Mouse (Mus musculus) MEL (cell line): ENCODE data around the gene Fbxo17. TPM values are rescaled to one million over a fixed set of nuclear protein-coding genes. Genes with fewer than 3 reads are reported as not detected.

ENCODE experiments used
- DNase-seq: peaks from one replicate; pipeline ENCODE4 v3.0.0; 2011; ENCODE audit warnings: low read depth, low spot score
- H3K27ac ChIP-seq: 2 replicates; pipeline ENCODE4 v1.5.1; 2012; ENCODE audit warnings: low read depth, mild to moderate bottlenecking, control low read depth, low read length, moderate library complexity; ENCODE audit not compliant: control insufficient read depth
- H3K27me3 ChIP-seq, 2 experiments: fragments of 150-350 bp in 1 of 2; sonication (generic) in 1 of 2; 2 replicates each; pipeline ENCODE4 v1.6.1; 2012; ENCODE audit warnings: low read length in 2 of 2, mild to moderate bottlenecking in 2 of 2, improper control_type of control experiment in 1 of 2, moderate library complexity in 1 of 2; ENCODE audit not compliant: insufficient read depth in 2 of 2, control insufficient read depth in 1 of 2
- H3K36me3 ChIP-seq, 2 experiments: 2 replicates each; pipeline ENCODE4 v1.6.1; 2012 to 2014; ENCODE audit warnings: low read length in 2 of 2, improper control_type of control experiment in 1 of 2, inconsistent platforms in 1 of 2, mild to moderate bottlenecking in 1 of 2; ENCODE audit not compliant: insufficient read depth in 2 of 2, control insufficient read depth in 1 of 2
- H3K4me1 ChIP-seq, 2 experiments: fragments of 150-350 bp in 1 of 2; sonication (generic) in 1 of 2; 2 replicates each; pipeline ENCODE4 v1.6.1; 2012; ENCODE audit warnings: low read length in 2 of 2, improper control_type of control experiment in 1 of 2, mild to moderate bottlenecking in 1 of 2; ENCODE audit not compliant: insufficient read depth in 2 of 2, control insufficient read depth in 1 of 2
- H3K4me3 ChIP-seq, 2 experiments: fragments of 150-350 bp in 1 of 2; sonication (generic) in 1 of 2; 2 replicates each; pipeline ENCODE4 v1.5.1; 2012; ENCODE audit warnings: low read depth in 2 of 2, low read length in 2 of 2, mild to moderate bottlenecking in 2 of 2, moderate library complexity in 2 of 2, control low read depth in 1 of 2, improper control_type of control experiment in 1 of 2; ENCODE audit not compliant: control insufficient read depth in 1 of 2, insufficient read depth in 1 of 2
- H3K79me2 ChIP-seq: 2 replicates; pipeline ENCODE4 v1.6.1; 2012; ENCODE audit warnings: mild to moderate bottlenecking, low read length, moderate library complexity; ENCODE audit not compliant: control insufficient read depth, poor library complexity, insufficient read depth
- H3K9ac ChIP-seq: 2 replicates; pipeline ENCODE4 v1.6.1; 2012; ENCODE audit warnings: low read depth, mild to moderate bottlenecking, control low read depth, low read length, moderate library complexity; ENCODE audit not compliant: control insufficient read depth, poor library complexity, severe bottlenecking
- H3K9me3 ChIP-seq: fragments of 150-350 bp; sonication (generic); replicated peaks from 2 replicates; pipeline ENCODE4 v1.6.1; 2012; ENCODE audit warnings: mild to moderate bottlenecking, low read length, improper control_type of control experiment, moderate library complexity; ENCODE audit not compliant: insufficient read depth
- CHD1 ChIP-seq: IDR thresholded peaks from 2 replicates; pipeline ENCODE4 v1.6.1; 2012; ENCODE audit warnings: low read depth, mild to moderate bottlenecking, inconsistent platforms, low read length, improper control_type of control experiment
- CTCF ChIP-seq, 3 experiments: IDR thresholded peaks in 2 of 3; conservative IDR thresholded peaks in 1 of 3; 2 replicates each; pipeline ENCODE4 v1.5.1; 2011 to 2012; ENCODE audit warnings: low read length in 3 of 3, low read depth in 2 of 3, mild to moderate bottlenecking in 2 of 3, improper control_type of control experiment in 1 of 3, inconsistent platforms in 1 of 3, mixed read lengths in 1 of 3, moderate library complexity in 1 of 3; ENCODE audit not compliant: control insufficient read depth in 1 of 3, insufficient read depth in 1 of 3, poor library complexity in 1 of 3, severe bottlenecking in 1 of 3
- JUND ChIP-seq: IDR thresholded peaks from 2 replicates; pipeline ENCODE4 v1.6.1; 2011; ENCODE audit warnings: low read depth, mild to moderate bottlenecking, improper control_type of control experiment, low read length
- KAT2A ChIP-seq: conservative IDR thresholded peaks from 2 replicates; pipeline ENCODE4 v1.6.1; 2012; ENCODE audit warnings: low read depth, low read length, improper control_type of control experiment, inconsistent platforms
- MAX ChIP-seq: IDR thresholded peaks from 2 replicates; pipeline ENCODE4 v1.6.1; 2011; ENCODE audit warnings: low read length, improper control_type of control experiment
- MAZ ChIP-seq: IDR thresholded peaks from 2 replicates; pipeline ENCODE4 v1.6.1; 2012; ENCODE audit warnings: low read depth, mild to moderate bottlenecking, inconsistent platforms, low read length, improper control_type of control experiment
- MEF2A ChIP-seq: IDR thresholded peaks from 2 replicates; pipeline ENCODE4 v1.6.1; 2014; ENCODE audit warnings: low read depth, mild to moderate bottlenecking, inconsistent platforms, low read length, improper control_type of control experiment; ENCODE audit not compliant: poor library complexity, insufficient replicate concordance, severe bottlenecking; ENCODE audit errors: extremely low read depth
- MXI1 ChIP-seq: IDR thresholded peaks from 2 replicates; pipeline ENCODE4 v1.6.1; 2011; ENCODE audit warnings: mild to moderate bottlenecking, low read depth, low read length, improper control_type of control experiment
- MYB ChIP-seq: IDR thresholded peaks from 2 replicates; pipeline ENCODE4 v1.6.1; 2011; ENCODE audit warnings: mild to moderate bottlenecking, low read depth, low read length, improper control_type of control experiment
- MYC ChIP-seq: IDR thresholded peaks from 2 replicates; pipeline ENCODE4 v1.6.1; 2011; ENCODE audit warnings: low read depth, mild to moderate bottlenecking, low read length, improper control_type of control experiment, moderate library complexity
- NRF1 ChIP-seq: IDR thresholded peaks from 2 replicates; pipeline ENCODE4 v1.6.1; 2014; ENCODE audit warnings: low read depth, mild to moderate bottlenecking, inconsistent platforms, low read length, improper control_type of control experiment, moderate library complexity; ENCODE audit not compliant: poor library complexity, insufficient read depth, severe bottlenecking
- POLR2A ChIP-seq, 2 experiments: IDR thresholded peaks; 2 replicates each; pipeline ENCODE4 v1.6.1; 2011 to 2012; ENCODE audit warnings: low read length in 2 of 2, mild to moderate bottlenecking in 2 of 2, control low read depth in 1 of 2, improper control_type of control experiment in 1 of 2, low read depth in 1 of 2, moderate library complexity in 1 of 2; ENCODE audit not compliant: control insufficient read depth in 1 of 2, insufficient read depth in 1 of 2, poor library complexity in 1 of 2
- POLR2AphosphoS2 ChIP-seq: IDR thresholded peaks from 2 replicates; pipeline ENCODE4 v1.6.1; 2011; ENCODE audit warnings: low read length, improper control_type of control experiment
- POLR2AphosphoS5 ChIP-seq: IDR thresholded peaks from 2 replicates; pipeline ENCODE4 v1.6.1; 2012; ENCODE audit warnings: low read depth, borderline replicate concordance, mild to moderate bottlenecking, inconsistent platforms, low read length, moderate library complexity, mixed read lengths
- SMC3 ChIP-seq: IDR thresholded peaks from 2 replicates; pipeline ENCODE4 v1.6.1; 2011; ENCODE audit warnings: low read depth, low read length, improper control_type of control experiment
- TBP ChIP-seq: IDR thresholded peaks from 2 replicates; pipeline ENCODE4 v1.8.0; 2011; ENCODE audit warnings: low read depth, low read length, improper control_type of control experiment
- UBTF ChIP-seq: IDR thresholded peaks from 2 replicates; pipeline ENCODE4 v1.6.1; 2012; ENCODE audit warnings: low read depth, mild to moderate bottlenecking, inconsistent platforms, low read length, improper control_type of control experiment, moderate library complexity, borderline replicate concordance; ENCODE audit not compliant: insufficient read depth
- USF2 ChIP-seq, 2 experiments: IDR thresholded peaks; 2 replicates each; pipeline ENCODE4 v1.6.1; 2011 to 2012; ENCODE audit warnings: improper control_type of control experiment in 2 of 2, low read length in 2 of 2, borderline replicate concordance in 1 of 2, inconsistent platforms in 1 of 2, low read depth in 1 of 2, mild to moderate bottlenecking in 1 of 2; ENCODE audit not compliant: insufficient read depth in 1 of 2
- ZKSCAN1 ChIP-seq: IDR thresholded peaks from 2 replicates; pipeline ENCODE4 v1.6.1; 2012; ENCODE audit warnings: low read depth, mild to moderate bottlenecking, inconsistent platforms, low read length, improper control_type of control experiment, moderate library complexity
- ZMIZ1 ChIP-seq: IDR thresholded peaks from 2 replicates; pipeline ENCODE4 v1.6.1; 2012; ENCODE audit warnings: low read depth, mild to moderate bottlenecking, inconsistent platforms, low read length, improper control_type of control experiment, moderate library complexity
- ZNF384 ChIP-seq: IDR thresholded peaks from 2 replicates; pipeline ENCODE4 v1.6.1; 2012; ENCODE audit warnings: low read depth, mild to moderate bottlenecking, inconsistent platforms, low read length, improper control_type of control experiment
- polyA plus RNA-seq, 2 experiments: library from polyadenylated mRNA; stranded (reverse) in 1 of 2; unstranded in 1 of 2; fragments of >175 nt in 1 of 2; fragments of >200 nt in 1 of 2; gene quantifications; 2 replicates each; pipeline versions ENCODE4 v1.2.1 to v1.2.4; 2012; ENCODE audit warnings: low replicate concordance in 2 of 2, low read depth in 1 of 2; ENCODE audit not compliant: insufficient read length in 2 of 2, insufficient read depth in 1 of 2, missing spikeins in 1 of 2
- total RNA-seq: library from RNA; depleted of rRNA; stranded (reverse); fragments of 300-350 nt; gene quantifications from 2 replicates; pipeline ENCODE4 v1.2.3, GENCODE M21; 2012

Fbxo17 gene
- total and polyA plus RNA-seq, 3 experiments = 0.43 TPM; not detected in 2

DNA sequence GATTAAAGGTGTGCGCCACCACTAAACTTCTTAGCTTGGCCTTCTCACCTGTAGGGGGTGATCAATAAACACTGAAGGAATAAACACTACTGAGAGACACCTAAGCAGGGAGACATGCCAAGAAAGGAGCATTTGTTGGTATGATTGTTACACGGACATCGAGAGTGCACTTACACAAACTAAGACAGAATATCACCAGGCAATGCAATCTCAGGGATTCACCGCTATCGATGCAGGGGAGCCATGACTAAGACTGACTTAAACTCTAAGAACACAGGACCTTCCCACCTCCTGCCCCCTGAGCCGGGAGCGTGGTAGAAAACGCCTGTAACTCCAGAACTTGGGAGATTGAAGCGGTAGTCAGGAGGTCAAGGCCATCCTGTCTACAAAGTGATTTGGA, 24.3 kb downstream of the Fbxo17 start:
- peak overlapping the region; percentile 86 for H3K9ac ChIP-seq
- peak overlapping the region; percentile 62 to 86 for H3K4me3 ChIP-seq
- peak overlapping the region; percentile 57 for H3K27ac ChIP-seq
- TF ChIP-seq MAX (no peak), CHD1 (0 out of 2 replicates have a peak, but pooled peaks have one; percentile 51), CTCF (IDR thresholded peaks at IDR 0.05 in 2 of 3, conservative IDR thresholded peaks at IDR 0.05 in 1 of 3; ENCODE audit: control insufficient read depth in 1 of 3, insufficient read depth in 1 of 3, low read depth in 2 of 3, low read length in 3 of 3, poor library complexity in 1 of 3, severe bottlenecking in 1 of 3) (peak in 1 of 3 experiments; percentile 22; a peak in 1 of 6 replicates), KAT2A (peak; percentile 22; the same call in 1 of the 2 replicates)
- no peaks in the 10 kb centered on the region for H3K27me3 ChIP-seq
- no peaks in the 10 kb centered on the region for H3K9me3 ChIP-seq
- H3K79me2 ChIP-seq = peaks cover 5% of the 10 kb centered on the region; the same call in 1 of the 2 replicates
- H3K36me3 ChIP-seq = no peaks in the 10 kb centered on the region
- H3K4me1 ChIP-seq = peaks cover 0 to 4% of the 10 kb centered on the region in 2 experiments; a peak in 1 of 4 replicates
- peak; percentile 56 for DNase-seq

DNA sequence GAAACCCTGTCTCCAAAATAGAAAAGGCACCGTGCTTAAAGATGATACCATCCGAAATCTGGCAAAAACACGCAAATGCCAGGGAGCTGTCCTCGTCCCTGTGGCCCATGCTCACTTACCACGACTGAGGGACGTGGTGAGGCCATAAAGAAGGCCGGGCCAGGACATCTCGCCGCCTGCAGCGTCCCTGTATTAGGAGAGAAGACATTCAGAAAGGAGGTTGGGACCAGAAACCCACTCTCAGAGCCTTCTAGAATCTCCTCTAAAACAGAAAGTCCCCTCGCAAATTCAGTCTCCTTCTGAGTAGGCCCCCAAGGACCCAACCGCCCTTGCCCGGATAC, 24.7 kb downstream of the Fbxo17 start:
- TF ChIP-seq USF2 (IDR thresholded peaks at IDR 0.05; ENCODE audit: borderline replicate concordance in 1 of 2, insufficient read depth in 1 of 2, low read depth in 1 of 2, low read length in 2 of 2) (no peak), MYC (no peak), POLR2A (IDR thresholded peaks at IDR 0.05; ENCODE audit: control insufficient read depth in 1 of 2, insufficient read depth in 1 of 2, low read depth in 1 of 2, low read length in 2 of 2, poor library complexity in 1 of 2) (no peak; a peak in 1 of 4 replicates), CHD1 (no peak), MAX (no peak; the same call in 1 of the 2 replicates), UBTF (no peak), SMC3 (no peak), POLR2AphosphoS5 (no peak), TBP (no peak), ZMIZ1 (no peak), NRF1 (no peak), MYB (no peak), MXI1 (no peak; the same call in none of the 2 replicates), JUND (no peak), MEF2A (no peak), MAZ (no peak), ZNF384 (no peak), ZKSCAN1 (no peak), POLR2AphosphoS2 (no peak)
- Histone ChIP-seq H3K4me1 (peaks cover 0 to 4% of the 10 kb centered on the region in 2 experiments; a peak in 1 of 4 replicates), H3K27me3 (no peaks in the 10 kb centered on the region), H3K79me2 (peaks cover 5% of the 10 kb centered on the region; the same call in 1 of the 2 replicates), H3K4me3 (peak overlapping the region; percentile 62 to 86), H3K27ac (peak overlapping the region; percentile 57), H3K9ac (peak overlapping the region; percentile 86), H3K9me3 (no peaks in the 10 kb centered on the region), H3K36me3 (no peaks in the 10 kb centered on the region)
- no peak for DNase-seq
